Mouse (Mus musculus) brain, adult 10 weeks (tissue): ENCODE results near the gene Acp6. TPM values are rescaled to one million over a fixed set of nuclear protein-coding genes. Genes with fewer than 3 reads are reported as not detected.

Experiments used
- polyA plus RNA-seq: library from polyadenylated mRNA; stranded (reverse); fragments of 350-450 nt; fragmentation: Illumina TruSeq; extraction: RNeasy Lipid Tissue Mini Kit (QIAGEN cat#74804); gene quantifications from one replicate; pipeline ENCODE4 v1.2.3, GENCODE M21; 2015; ENCODE audit warnings: low read depth, low replicate concordance

The Acp6 gene
- polyA plus RNA-seq, result 29.9 TPM

GRCm38 (mm10) chr3:97158611-97159508 lies at the start of gene Acp6:
TSS of gene Acp6 (plus strand) at chr3:97158777.

Other genes with a start within 250 kb of the Acp6 start
- not detected for gene Gja8, start 232.8 kb upstream of the Acp6 start, polyA plus RNA-seq
- 23.3 TPM for gene Bcl9, start 139.1 kb downstream of the Acp6 start, polyA plus RNA-seq